25 mouse cellular contexts compared by ENCODE assay signal in genomic region chr17:87628144-87628543, GRCm38 (mm10). TPM values are rescaled to one million over a fixed set of nuclear protein-coding genes. Genes with fewer than 3 reads are reported as not detected.
"Had no signal": no experiment of that assay in that cellular context is flagged by ENCODE, and none has a peak within 500 bp of the region (broad histone marks: within the 10 kb centered on the region; RNA-seq: fewer than 3 reads in every experiment).

No protein-coding gene starts in this region.

- H3K27ac ChIP-seq: hindbrain, postnatal 0 days; kidney, postnatal 0 days; layer of hippocampus, adult 2 months; liver, embryonic 14.5 days; macrophage; midbrain, embryonic 12.5 days; midbrain, embryonic 15.5 days; neural tube, embryonic 12.5 days; neural tube, embryonic 15.5 days had no signal

- ATAC-seq: hindbrain, postnatal 0 days; inflammation-experienced regulatory T-cells, adult 6 months; liver, postnatal 0 days; lung, postnatal 0 days; midbrain, embryonic 15.5 days had no signal

- H3K27me3 ChIP-seq: midbrain, embryonic 15.5 days; neural tube, embryonic 12.5 days; neural tube, embryonic 15.5 days had no signal

- H3K9me3 ChIP-seq: midbrain, embryonic 12.5 days; midbrain, embryonic 15.5 days; neural tube, embryonic 12.5 days; neural tube, embryonic 15.5 days had no signal

- H3K4me2 ChIP-seq: lung, embryonic 14.5 days; midbrain, embryonic 12.5 days; midbrain, embryonic 15.5 days; neural tube, embryonic 12.5 days; neural tube, embryonic 15.5 days had no signal

- H3K9ac ChIP-seq: liver, embryonic 14.5 days; liver, postnatal 0 days; lung, embryonic 14.5 days; midbrain, embryonic 12.5 days; midbrain, embryonic 15.5 days; neural tube, embryonic 12.5 days; neural tube, embryonic 15.5 days had no signal

- H3K4me1 ChIP-seq: midbrain, embryonic 12.5 days; midbrain, embryonic 15.5 days; neural tube, embryonic 12.5 days; neural tube, embryonic 15.5 days had no signal

- H3K4me3 ChIP-seq: layer of hippocampus, adult 2 months; midbrain, embryonic 12.5 days; midbrain, embryonic 15.5 days; neural tube, embryonic 12.5 days; neural tube, embryonic 15.5 days had no signal

- H3K36me3 ChIP-seq: midbrain, embryonic 12.5 days; midbrain, embryonic 15.5 days; neural tube, embryonic 12.5 days; neural tube, embryonic 15.5 days had no signal

- DNase-seq: kidney, adult 2 months; kidney, postnatal 25 days; layer of hippocampus, adult 9-11 months; left cerebral cortex, postnatal 4 days; liver, postnatal 0 days; lung, embryonic 14.5 days; right cerebral cortex, adult 18-20 months; right cerebral cortex, postnatal 14 days; right cerebral cortex, postnatal 4 days; spleen, adult 18-20 months; thymus, adult 18-20 months; thymus, postnatal 14 days; thymus, postnatal 4 days had no signal

RNA-seq across cellular contexts. Expression of gene Epcam, which starts 7.6 kb away (rescaled TPM):
- total RNA-seq: left cerebral cortex, adult 18-20 months had no signal
- polyA plus RNA-seq: macrophage had no signal
